Mouse (Mus musculus) adrenal gland, adult 18-20 months (tissue): ENCODE data around the gene Vmn1r74. TPM values are rescaled to one million over a fixed set of nuclear protein-coding genes. Genes with fewer than 3 reads are reported as not detected.
"Not testable (repeated sequence)": the region's sequence is repeated elsewhere in the genome, so short reads cannot be mapped to it uniquely, and the experiment has no call there.

ENCODE experiments used
- DNase-seq, 2 experiments: peaks; one replicate each; pipeline ENCODE4 v3.0.0; 2021 to 2022; ENCODE audit warnings: low spot score in 2 of 2
- long read RNA-seq, 2 experiments: library from polyadenylated mRNA; stranded (forward); transcript quantifications; one replicate each; pipeline ENCODE4 v2.0.0; 2021
- total RNA-seq, 2 experiments: library from RNA; stranded (reverse); gene quantifications; 1 replicate in 1 of 2; 2 replicates in 1 of 2; pipeline ENCODE4 v1.2.3; 2021

Gene Vmn1r74
- total RNA-seq: not detected
- long read RNA-seq, experiment 1: 0 reads
- long read RNA-seq, experiment 2: 0 reads

GRCm38 (mm10) chr7:11833680-11834079, at the start of gene Vmn1r74:
Gene Vmn1r74, plus strand, starts transcription at chr7:11833980.
- no peak for DNase-seq

GRCm38 (mm10) chr7:11813751-11814150, 20.0 kb upstream of the Vmn1r74 start:
- DNase-seq: no peak

- no peak for DNase-seq
Measured at GRCm38 (mm10) chr7:11822166-11822565, 11.6 kb upstream of the Vmn1r74 start.

GRCm38 (mm10) chr7:11823246-11823645, 10.5 kb upstream of the Vmn1r74 start:
- DNase-seq: not testable (repeated sequence)

- DNase-seq: no peak
Measured at GRCm38 (mm10) chr7:11874330-11874729, 40.5 kb downstream of the Vmn1r74 start, which contains the start of gene Vmn1r75. Gene Vmn1r75, plus strand, starts transcription at chr7:11874630.

Other genes starting within 250 kb of the Vmn1r74 start
- gene Zscan4-ps3, start 224.7 kb upstream of the Vmn1r74 start, total RNA-seq: not detected
- gene Vmn1r72, start 153.8 kb upstream of the Vmn1r74 start, total RNA-seq: not detected
- not detected for gene Vmn1r73, start 103.7 kb upstream of the Vmn1r74 start, total RNA-seq
- gene Vmn1r75, start 40.6 kb downstream of the Vmn1r74 start, total RNA-seq: not detected
- not detected for gene Vmn1r76, start 104.2 kb downstream of the Vmn1r74 start, total RNA-seq
- gene Vmn1r77, start 202.8 kb downstream of the Vmn1r74 start, total RNA-seq: not detected